Mouse (Mus musculus) midbrain, embryonic 16.5 days (tissue): Measurements from ENCODE around the gene Nipbl. TPM values are rescaled to one million over a fixed set of nuclear protein-coding genes. Genes with fewer than 3 reads are reported as not detected.

Experiments
- ATAC-seq: fragments of 200-750 bp; cut with Nextera tagmentation; 2 replicates; pipeline ENCODE4 v1.8.0; 2017; ENCODE audit warnings: moderate TSS enrichment
- H3K27ac ChIP-seq: fragments of 300-500 bp; sonication (generic); 2 replicates; pipeline ENCODE4 v1.5.1; 2014; ENCODE audit warnings: mild to moderate bottlenecking, low read length, mixed read lengths
- H3K27me3 ChIP-seq: fragments of 300-500 bp; sonication (generic); 2 replicates; pipeline ENCODE4 v1.6.1; 2014; ENCODE audit warnings: low read depth, low read length, mixed read lengths; ENCODE audit not compliant: control insufficient read depth, insufficient read depth
- H3K36me3 ChIP-seq: fragments of 300-500 bp; sonication (generic); 2 replicates; pipeline ENCODE4 v1.6.1; 2014; ENCODE audit warnings: mild to moderate bottlenecking, low read length, moderate library complexity, mixed read lengths; ENCODE audit not compliant: control insufficient read depth, insufficient read depth
- H3K4me1 ChIP-seq: fragments of 300-500 bp; sonication (generic); 2 replicates; pipeline ENCODE4 v1.6.1; 2014; ENCODE audit warnings: mild to moderate bottlenecking, low read length, mixed read lengths; ENCODE audit not compliant: control insufficient read depth, insufficient read depth
- H3K4me2 ChIP-seq: fragments of 300-500 bp; sonication (generic); 2 replicates; pipeline ENCODE4 v1.6.1; 2014; ENCODE audit warnings: mild to moderate bottlenecking, low read length, mixed read lengths
- H3K4me3 ChIP-seq: fragments of 300-500 bp; sonication (generic); 2 replicates; pipeline ENCODE4 v1.5.1; 2014; ENCODE audit warnings: low read depth, mild to moderate bottlenecking, low read length, moderate library complexity, mixed read lengths
- H3K9ac ChIP-seq: fragments of 300-500 bp; sonication (generic); 2 replicates; pipeline ENCODE4 v1.6.1; 2014; ENCODE audit warnings: low read depth, low read length, mixed read lengths
- H3K9me3 ChIP-seq: fragments of 300-500 bp; sonication (generic); replicated peaks from 2 replicates; pipeline ENCODE4 v1.6.1; 2014; ENCODE audit warnings: mild to moderate bottlenecking, low read length, mixed read lengths; ENCODE audit not compliant: control insufficient read depth, poor library complexity, severe bottlenecking
- WGBS: fragments of 180-500 bp; shearing (Covaris S2); extraction: QIAGEN DNeasy Blood & Tissue Kit; methylation state at CpG from one replicate; pipeline ENCODE4 v1.1.7; 2014; 5-methylcytosine and 5-hydroxymethylcytosine counted together
- polyA plus RNA-seq: library from polyadenylated mRNA; unstranded; fragments of >200 nt; fragmentation: Nextera tagmentation; extraction: Ambion mirVana; gene quantifications from 2 replicates; pipeline ENCODE4 v1.2.1, GENCODE M21; 2015

Gene Nipbl
- polyA plus RNA-seq, 1 experiment from 2014 or later = 13.3 TPM

DNA sequence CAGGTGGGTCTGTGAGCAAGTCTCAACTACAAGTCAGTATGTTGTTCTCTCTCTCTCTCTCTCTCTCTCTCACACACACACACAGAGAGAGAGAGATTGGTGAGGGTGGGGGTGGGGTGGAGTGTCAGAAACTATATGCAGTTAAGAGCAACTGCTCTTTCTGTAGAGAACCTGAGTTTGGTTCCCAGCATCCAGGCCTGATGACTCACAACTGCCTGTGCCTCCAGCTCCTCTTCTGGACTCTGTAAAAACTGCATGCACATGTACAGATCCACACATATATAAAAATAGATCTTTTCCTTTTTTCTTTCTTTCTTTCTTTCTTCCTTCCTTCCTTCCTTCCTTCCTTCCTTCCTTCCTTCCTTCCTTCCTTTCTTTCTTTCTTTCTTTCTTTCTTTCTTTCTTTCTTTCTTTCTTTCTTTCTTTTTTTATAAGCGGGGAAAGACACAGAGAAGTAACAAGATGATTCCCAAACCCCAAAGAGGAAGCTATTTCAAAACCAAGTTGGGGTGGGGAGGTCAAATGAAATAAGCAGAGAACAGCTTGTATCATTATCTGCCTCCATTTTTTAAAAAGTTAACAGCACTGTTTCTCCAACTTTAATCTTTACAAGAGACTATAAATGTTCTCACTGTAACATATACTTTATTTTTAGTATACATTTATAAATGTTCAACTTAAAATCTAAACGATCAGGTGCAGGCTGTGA lies 10.9 kb downstream of the Nipbl start:
- Histone ChIP-seq H3K4me3 (no peak overlapping the region), H3K27me3 (no peaks in the 10 kb centered on the region), H3K9ac (no peak overlapping the region), H3K4me2 (no peak overlapping the region), H3K36me3 (no peaks in the 10 kb centered on the region), H3K27ac (no peak overlapping the region), H3K4me1 (no peaks in the 10 kb centered on the region), H3K9me3 (no peaks in the 10 kb centered on the region)
- ATAC-seq = no peak
- WGBS = 93% methylated on average over 2 of the region's 2 CpGs

DNA sequence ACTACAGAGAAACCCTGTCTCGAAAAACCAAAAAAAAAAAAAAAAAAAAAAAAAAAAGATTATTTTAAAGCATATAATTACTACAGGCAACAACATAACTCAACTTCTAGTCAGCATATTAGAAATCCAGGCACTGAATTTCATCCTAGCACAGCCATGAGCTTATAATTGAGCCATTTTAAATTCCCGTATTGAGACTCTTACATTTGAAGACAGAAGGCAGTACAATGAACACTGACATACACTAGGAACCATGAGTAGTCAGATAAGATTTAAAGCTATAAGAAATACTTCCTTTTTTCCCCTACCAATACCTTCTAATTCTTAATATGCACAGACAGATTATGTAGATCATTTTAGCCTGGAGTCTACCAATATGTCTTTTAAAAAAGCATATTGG lies 11.7 kb downstream of the Nipbl start:
- Histone ChIP-seq H3K9me3 (no peaks in the 10 kb centered on the region), H3K27me3 (no peaks in the 10 kb centered on the region), H3K4me3 (no peak overlapping the region), H3K4me2 (no peak overlapping the region), H3K9ac (no peak overlapping the region), H3K4me1 (no peaks in the 10 kb centered on the region), H3K36me3 (no peaks in the 10 kb centered on the region), H3K27ac (no peak overlapping the region)
- 90% methylated on average over 2 of the region's 2 CpGs for WGBS
- ATAC-seq = no peak

DNA sequence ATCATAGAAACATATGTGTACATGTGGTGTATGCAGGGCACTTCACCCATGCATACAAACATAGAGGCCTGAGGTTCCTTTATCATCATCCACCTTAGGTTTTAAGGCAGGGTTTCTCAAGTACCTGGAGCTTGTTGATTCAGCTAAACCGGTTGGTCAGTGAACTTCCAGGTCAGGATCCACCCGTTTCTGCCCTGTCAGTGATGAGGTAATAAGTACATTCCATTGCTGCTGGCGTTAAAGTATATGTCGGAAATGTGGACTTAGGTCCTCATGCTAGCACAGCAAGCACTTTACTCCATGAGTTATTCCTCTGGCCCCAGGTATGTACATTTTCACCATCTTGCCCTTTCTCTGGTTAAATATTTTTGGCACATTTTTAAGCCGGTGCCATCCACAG lies 14.8 kb downstream of the Nipbl start:
- Histone ChIP-seq H3K27me3 (no peaks in the 10 kb centered on the region), H3K9me3 (no peaks in the 10 kb centered on the region), H3K4me2 (no peak overlapping the region), H3K4me3 (no peak overlapping the region), H3K36me3 (no peaks in the 10 kb centered on the region), H3K4me1 (no peaks in the 10 kb centered on the region), H3K27ac (no peak overlapping the region), H3K9ac (no peak overlapping the region)
- ATAC-seq = no peak
- WGBS = 93% methylated on average over 5 of the region's 5 CpGs

DNA sequence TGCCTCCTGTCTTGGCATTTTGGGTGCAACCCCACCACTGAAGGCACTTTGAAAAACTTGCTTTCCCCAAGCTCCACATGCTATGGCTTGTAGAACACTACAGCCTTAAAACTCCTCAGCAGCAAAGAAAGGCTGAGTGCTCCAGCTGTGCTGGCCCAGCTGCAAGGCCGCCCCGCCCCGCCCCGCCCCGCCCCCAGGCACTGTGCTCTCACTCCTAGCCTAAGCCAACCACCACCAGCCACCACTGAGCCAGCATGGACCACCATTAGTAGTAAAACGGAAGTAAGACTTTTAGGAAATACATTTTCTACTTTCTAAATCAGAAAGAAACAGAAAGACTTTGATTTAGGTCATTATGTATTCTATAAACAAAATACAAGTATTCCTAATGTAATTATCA lies 23.4 kb downstream of the Nipbl start:
- 16% methylated on average over 6 of the region's 6 CpGs for WGBS
- no peak for ATAC-seq
- Histone ChIP-seq H3K9ac (no peak overlapping the region), H3K4me2 (no peak overlapping the region), H3K27me3 (no peaks in the 10 kb centered on the region), H3K27ac (no peak overlapping the region), H3K9me3 (no peaks in the 10 kb centered on the region), H3K4me1 (no peaks in the 10 kb centered on the region), H3K36me3 (no peaks in the 10 kb centered on the region), H3K4me3 (no peak overlapping the region)

DNA sequence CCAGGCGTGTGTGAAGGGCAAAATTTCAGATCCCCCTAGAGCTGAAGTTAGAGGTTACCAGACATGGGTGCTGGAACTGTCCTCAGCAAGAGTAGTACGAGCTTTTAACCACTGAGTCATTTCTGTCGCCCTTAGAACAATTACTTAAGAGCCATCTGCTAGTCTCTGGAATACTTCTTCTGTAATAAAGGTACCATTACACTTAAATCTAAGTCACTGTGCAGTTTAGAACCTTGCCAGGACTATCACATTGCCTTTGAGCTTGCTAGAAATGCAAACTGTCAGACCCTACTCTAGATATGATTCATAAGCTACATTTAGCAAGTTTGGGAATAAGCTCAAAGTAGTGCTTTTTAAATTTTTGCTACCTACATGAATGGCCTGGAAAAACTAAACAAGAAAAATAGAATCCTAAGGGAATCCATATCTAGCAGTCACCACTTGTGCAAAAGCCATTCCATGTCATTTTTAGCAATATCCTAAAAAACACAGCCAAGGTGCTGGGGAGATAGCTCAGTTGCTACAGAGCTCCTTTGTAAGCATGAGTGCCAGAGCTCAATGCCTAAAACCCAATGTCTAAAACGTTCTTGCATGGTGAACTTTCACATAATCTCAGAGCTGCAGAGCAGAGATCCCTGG lies 27.6 kb downstream of the Nipbl start:
- H3K4me2 ChIP-seq = no peak overlapping the region
- no peak overlapping the region for H3K27ac ChIP-seq
- no peak for ATAC-seq
- H3K27me3 ChIP-seq = no peaks in the 10 kb centered on the region
- no peaks in the 10 kb centered on the region for H3K9me3 ChIP-seq
- H3K4me3 ChIP-seq = no peak overlapping the region
- no peak overlapping the region for H3K9ac ChIP-seq
- H3K36me3 ChIP-seq = no peaks in the 10 kb centered on the region
- no peaks in the 10 kb centered on the region for H3K4me1 ChIP-seq
- 92% methylated on average over 4 of the region's 4 CpGs for WGBS

DNA sequence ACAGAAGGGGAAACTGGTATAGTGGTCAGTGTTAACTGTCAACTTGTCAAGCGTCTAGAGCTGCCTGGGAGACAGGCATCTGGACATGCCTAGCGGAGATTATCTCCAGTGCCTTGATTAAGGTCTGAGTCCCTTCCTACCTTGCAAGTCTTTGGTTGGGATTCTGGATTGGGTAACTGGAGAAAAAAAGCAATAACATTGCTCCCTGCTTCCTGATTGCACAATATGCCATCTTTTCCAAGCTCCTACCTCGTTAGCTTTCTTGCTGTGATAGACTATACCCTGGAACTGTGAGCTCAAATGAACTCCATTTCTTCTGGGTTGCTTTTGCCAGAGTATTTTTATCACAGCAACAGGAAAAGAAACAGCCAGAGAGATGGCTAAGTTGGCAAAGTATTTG lies 30.9 kb downstream of the Nipbl start:
- H3K27ac ChIP-seq = no peak overlapping the region
- H3K4me2 ChIP-seq = no peak overlapping the region
- no peak overlapping the region for H3K9ac ChIP-seq
- no peaks in the 10 kb centered on the region for H3K36me3 ChIP-seq
- no peaks in the 10 kb centered on the region for H3K9me3 ChIP-seq
- H3K4me1 ChIP-seq = no peaks in the 10 kb centered on the region
- H3K27me3 ChIP-seq = no peaks in the 10 kb centered on the region
- no peak for ATAC-seq
- no peak overlapping the region for H3K4me3 ChIP-seq
- WGBS = 91% methylated on average over 3 of the region's 3 CpGs

DNA sequence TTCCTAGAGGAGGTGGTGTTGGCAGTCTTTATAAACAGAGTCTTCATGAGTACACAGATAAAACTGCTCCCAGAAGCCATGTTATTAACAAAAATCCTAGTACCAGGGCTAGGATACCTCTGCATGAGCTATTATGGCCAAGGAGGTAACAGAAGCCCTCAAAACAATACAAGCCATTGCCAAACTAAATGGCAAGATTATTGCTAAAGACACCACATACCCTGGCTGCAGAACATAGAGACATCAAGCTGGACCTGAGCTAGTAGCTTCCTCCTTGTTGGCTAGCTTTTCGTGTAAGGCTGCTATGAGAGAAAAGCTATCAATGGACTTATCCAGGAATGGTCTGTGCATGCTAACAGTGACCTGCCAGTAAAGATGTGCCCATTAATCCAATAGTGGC lies 32.4 kb downstream of the Nipbl start:
- Histone ChIP-seq H3K4me3 (no peak overlapping the region), H3K27ac (no peak overlapping the region), H3K4me1 (no peaks in the 10 kb centered on the region), H3K36me3 (no peaks in the 10 kb centered on the region), H3K9ac (no peak overlapping the region), H3K4me2 (no peak overlapping the region), H3K27me3 (no peaks in the 10 kb centered on the region), H3K9me3 (no peaks in the 10 kb centered on the region)
- ATAC-seq = no peak
- WGBS = 95% methylated on average over 1 of the region's 1 CpGs

DNA sequence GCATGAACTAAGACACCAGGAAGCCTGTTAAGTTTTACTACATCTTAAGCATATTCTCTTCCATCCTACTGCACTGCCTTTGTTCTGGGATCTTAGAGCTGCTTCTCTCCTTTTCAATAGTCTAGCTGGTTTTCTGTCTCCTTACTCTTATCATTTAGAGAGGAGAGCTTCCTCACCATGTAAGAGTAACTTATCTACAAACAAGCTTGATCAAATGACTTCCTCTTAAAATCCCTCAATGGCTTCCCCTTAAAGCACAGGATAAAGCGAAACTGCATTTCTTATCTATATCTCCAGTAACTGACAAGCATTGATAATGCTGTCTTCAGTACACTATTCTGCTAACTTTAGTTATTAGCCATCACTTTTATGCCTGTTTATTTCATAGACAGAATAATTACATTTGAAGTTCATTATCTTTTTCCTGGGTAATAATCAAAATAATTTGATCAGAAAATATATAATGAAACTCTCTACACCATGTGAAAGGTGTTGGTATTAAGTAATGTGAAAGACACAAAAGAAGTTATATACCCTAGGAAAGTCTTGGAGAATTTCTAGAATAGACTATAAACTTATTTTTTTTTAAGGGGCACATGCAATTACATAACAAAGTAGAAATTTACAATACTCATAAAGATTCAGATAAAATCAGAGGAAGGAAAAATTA lies 33.0 kb downstream of the Nipbl start:
- no peak overlapping the region for H3K9ac ChIP-seq
- H3K27ac ChIP-seq = no peak overlapping the region
- no peaks in the 10 kb centered on the region for H3K4me1 ChIP-seq
- no peak for ATAC-seq
- H3K36me3 ChIP-seq = no peaks in the 10 kb centered on the region
- WGBS = 87% methylated on average over 1 of the region's 1 CpGs
- H3K4me2 ChIP-seq = no peak overlapping the region
- H3K9me3 ChIP-seq = no peaks in the 10 kb centered on the region
- no peak overlapping the region for H3K4me3 ChIP-seq
- H3K27me3 ChIP-seq = no peaks in the 10 kb centered on the region

DNA sequence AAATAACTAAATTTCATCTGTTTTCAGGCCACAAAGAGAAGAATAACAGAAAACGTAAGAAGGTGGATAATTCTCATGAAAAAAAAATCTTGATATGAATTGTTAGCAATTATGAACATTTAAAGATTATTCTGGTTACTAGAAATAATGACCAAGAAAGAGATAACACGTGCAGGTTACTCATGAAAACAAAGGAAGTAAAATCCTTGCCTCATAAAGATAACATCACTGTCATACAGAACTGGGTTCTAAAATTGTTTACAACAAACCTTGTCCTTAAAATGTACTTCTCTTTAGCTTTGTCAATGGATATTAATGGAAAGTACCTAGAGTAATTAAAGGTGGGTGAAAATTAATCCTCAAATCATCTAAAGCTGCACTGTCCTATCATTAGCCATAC lies 37.2 kb downstream of the Nipbl start:
- no peaks in the 10 kb centered on the region for H3K36me3 ChIP-seq
- 93% methylated on average over 2 of the region's 2 CpGs for WGBS
- no peaks in the 10 kb centered on the region for H3K4me1 ChIP-seq

More for the DNA sequence above, 37.2 kb downstream of the Nipbl start:
- no peak for ATAC-seq
- Histone ChIP-seq H3K4me3 (no peak overlapping the region), H3K27me3 (no peaks in the 10 kb centered on the region), H3K27ac (no peak overlapping the region), H3K9me3 (no peaks in the 10 kb centered on the region), H3K4me2 (no peak overlapping the region), H3K9ac (no peak overlapping the region)
